Mouse (Mus musculus) brain, embryonic 14.5 days (tissue): ENCODE data around the gene Atp1a3.

Source experiments
- CTCF ChIP-seq: fragments of 200-500 bp; IDR thresholded peaks from 2 replicates; pipeline ENCODE4 v1.5.1; 2012; ENCODE audit warnings: inconsistent platforms, mild to moderate bottlenecking, moderate library complexity, borderline replicate concordance; ENCODE audit not compliant: insufficient read depth, insufficient read length; ENCODE audit errors: extremely low read depth
- POLR2A ChIP-seq: fragments of 200-500 bp; IDR thresholded peaks from 2 replicates; pipeline ENCODE4 v1.6.1; 2012; ENCODE audit warnings: mild to moderate bottlenecking, inconsistent platforms, borderline replicate concordance; ENCODE audit not compliant: poor library complexity, insufficient read depth, insufficient read length, severe bottlenecking; ENCODE audit errors: extremely low read depth

- TF ChIP-seq CTCF (no peak), POLR2A (no peak)
Measured at GRCm38 (mm10) chr7:24964288-24964687, 41.5 kb downstream of the Atp1a3 start.
